In genomic region chr4:88208676-88209075, GRCm38 (mm10) we compare ENCODE assay signal across 16 mouse cellular contexts.
DNase-seq lines count a peak whose midpoint lies in the region; ATAC-seq lines count a peak whose summit lies in the region.
"Had no signal": no experiment of that assay in that cellular context is flagged by ENCODE, and none has a peak within 500 bp of the region (broad histone marks: within the 10 kb centered on the region; RNA-seq: fewer than 3 reads in every experiment).

No protein-coding gene starts in this region.

- peak overlapping the region; percentile 82 for H3K27ac ChIP-seq in forebrain, embryonic 13.5 days
- no peak overlapping the region for H3K27ac ChIP-seq in forebrain, embryonic 11.5 days (ENCODE audit: low read depth, low read length)
- peak overlapping the region; percentile 77; the same call in 1 of the 2 replicates for H3K27ac ChIP-seq in neural tube, embryonic 13.5 days (replicated peaks)
- H3K27ac ChIP-seq in forebrain, embryonic 15.5 days (replicated peaks), result peak overlapping the region; percentile 93
- peak overlapping the region; percentile 66 for H3K27ac ChIP-seq in neural tube, embryonic 15.5 days (replicated peaks)
- H3K27ac ChIP-seq: heart, adult 2 months; heart, embryonic 10.5 days had no signal

- WGBS in forebrain, embryonic 13.5 days, result 92% methylated on average over 6 of the region's 6 CpGs
- 91% methylated on average over 6 of the region's 6 CpGs for WGBS in forebrain, embryonic 11.5 days
- WGBS in neural tube, embryonic 13.5 days, result 92% methylated on average over 6 of the region's 6 CpGs
- WGBS in forebrain, embryonic 15.5 days, result 92% methylated on average over 6 of the region's 6 CpGs
- WGBS in neural tube, embryonic 15.5 days, result 92% methylated on average over 6 of the region's 6 CpGs

- no peaks in the 10 kb centered on the region for H3K9me3 ChIP-seq in forebrain, embryonic 13.5 days (replicated peaks)
- no peaks in the 10 kb centered on the region for H3K9me3 ChIP-seq in forebrain, embryonic 11.5 days (ENCODE audit: control insufficient read depth, low read length)
- H3K9me3 ChIP-seq in neural tube, embryonic 13.5 days, result no peaks in the 10 kb centered on the region
- H3K9me3 ChIP-seq in forebrain, embryonic 15.5 days, result no peaks in the 10 kb centered on the region
- no peaks in the 10 kb centered on the region for H3K9me3 ChIP-seq in neural tube, embryonic 15.5 days (replicated peaks)
- H3K9me3 ChIP-seq: heart, embryonic 10.5 days; heart, embryonic 13.5 days; hindbrain, embryonic 12.5 days; hindbrain, embryonic 15.5 days had no signal

- H3K36me3 ChIP-seq in forebrain, embryonic 13.5 days (ENCODE audit: poor library complexity, severe bottlenecking), result no peaks in the 10 kb centered on the region
- no peaks in the 10 kb centered on the region for H3K36me3 ChIP-seq in forebrain, embryonic 11.5 days (ENCODE audit: control insufficient read depth, insufficient read depth, low read length)
- no peaks in the 10 kb centered on the region for H3K36me3 ChIP-seq in neural tube, embryonic 13.5 days
- H3K36me3 ChIP-seq in forebrain, embryonic 15.5 days, result no peaks in the 10 kb centered on the region
- no peaks in the 10 kb centered on the region for H3K36me3 ChIP-seq in neural tube, embryonic 15.5 days
- H3K36me3 ChIP-seq: heart, embryonic 10.5 days; heart, embryonic 13.5 days; hindbrain, embryonic 12.5 days; hindbrain, embryonic 15.5 days had no signal

- no peak overlapping the region for H3K4me3 ChIP-seq in forebrain, embryonic 13.5 days
- no peak overlapping the region for H3K4me3 ChIP-seq in forebrain, embryonic 11.5 days (ENCODE audit: low read depth, low read length)
- no peak overlapping the region for H3K4me3 ChIP-seq in neural tube, embryonic 13.5 days
- H3K4me3 ChIP-seq in forebrain, embryonic 15.5 days, result no peak overlapping the region
- H3K4me3 ChIP-seq in neural tube, embryonic 15.5 days (replicated peaks), result no peak overlapping the region
- H3K4me3 ChIP-seq: heart, adult 2 months; heart, embryonic 10.5 days; heart, embryonic 13.5 days; hindbrain, embryonic 12.5 days; hindbrain, embryonic 15.5 days had no signal

- no peak overlapping the region for H3K9ac ChIP-seq in forebrain, embryonic 13.5 days
- no peak overlapping the region for H3K9ac ChIP-seq in forebrain, embryonic 11.5 days (ENCODE audit: low read length)
- no peak overlapping the region for H3K9ac ChIP-seq in neural tube, embryonic 13.5 days
- H3K9ac ChIP-seq in forebrain, embryonic 15.5 days (replicated peaks), result no peak overlapping the region
- H3K9ac ChIP-seq in neural tube, embryonic 15.5 days (replicated peaks), result no peak overlapping the region
- H3K9ac ChIP-seq: heart, embryonic 13.5 days; hindbrain, embryonic 12.5 days; hindbrain, embryonic 15.5 days had no signal

- no peak overlapping the region for H3K4me2 ChIP-seq in forebrain, embryonic 13.5 days
- H3K4me2 ChIP-seq in forebrain, embryonic 11.5 days (ENCODE audit: low read depth, low read length, severe bottlenecking), result no peak overlapping the region
- H3K4me2 ChIP-seq in neural tube, embryonic 13.5 days, result no peak overlapping the region
- H3K4me2 ChIP-seq in forebrain, embryonic 15.5 days (replicated peaks), result no peak overlapping the region
- no peak overlapping the region for H3K4me2 ChIP-seq in neural tube, embryonic 15.5 days
- H3K4me2 ChIP-seq: heart, embryonic 13.5 days; hindbrain, embryonic 12.5 days; hindbrain, embryonic 15.5 days had no signal

- no peak for DNase-seq in forebrain, embryonic 11.5 days (ENCODE audit: low spot score)
- no peak for DNase-seq in neural tube, embryonic 10.5 days (ENCODE audit: extremely low spot score, low spot score)
- DNase-seq in cerebellum, postnatal 4 days (ENCODE audit: low spot score in 2 of 2), result no peak
- DNase-seq: adrenal gland, adult 2 months; B cell, adult 2 months; gastrocnemius, postnatal 25 days; heart, adult 2 months had no signal

- H3K27me3 ChIP-seq in forebrain, embryonic 13.5 days, result no peaks in the 10 kb centered on the region
- no peaks in the 10 kb centered on the region for H3K27me3 ChIP-seq in forebrain, embryonic 11.5 days (ENCODE audit: control insufficient read depth, insufficient read depth, low read length)
- no peaks in the 10 kb centered on the region for H3K27me3 ChIP-seq in neural tube, embryonic 13.5 days
- H3K27me3 ChIP-seq in forebrain, embryonic 15.5 days, result no peaks in the 10 kb centered on the region
- no peaks in the 10 kb centered on the region for H3K27me3 ChIP-seq in neural tube, embryonic 15.5 days (replicated peaks)
- H3K27me3 ChIP-seq: hindbrain, embryonic 12.5 days; hindbrain, embryonic 15.5 days had no signal

- no peak for ATAC-seq in forebrain, embryonic 13.5 days
- no peak for ATAC-seq in forebrain, embryonic 11.5 days (replicated peaks; ENCODE audit: low FRiP score)
- ATAC-seq in neural tube, embryonic 13.5 days (ENCODE audit: low read depth), result no peak
- ATAC-seq in forebrain, embryonic 15.5 days (replicated peaks), result no peak
- no peak for ATAC-seq in neural tube, embryonic 15.5 days (ENCODE audit: low FRiP score)
- ATAC-seq: intestine, postnatal 0 days had no signal

- H3K4me1 ChIP-seq in forebrain, embryonic 13.5 days, result peaks cover 34% of the 10 kb centered on the region
- H3K4me1 ChIP-seq in forebrain, embryonic 11.5 days (replicated peaks; ENCODE audit: control insufficient read depth, insufficient read depth, low read length), result no peaks in the 10 kb centered on the region
- peaks cover 42% of the 10 kb centered on the region for H3K4me1 ChIP-seq in neural tube, embryonic 13.5 days (replicated peaks)
- H3K4me1 ChIP-seq in forebrain, embryonic 15.5 days, result peaks cover 39% of the 10 kb centered on the region
- H3K4me1 ChIP-seq in neural tube, embryonic 15.5 days, result peaks cover 28% of the 10 kb centered on the region
